Mouse (Mus musculus) liver, embryonic 14.5 days (tissue): ENCODE measurements around the gene Ufc1. TPM values are rescaled to one million over a fixed set of nuclear protein-coding genes. Genes with fewer than 3 reads are reported as not detected.
"Not testable (repeated sequence)": the region's sequence is repeated elsewhere in the genome, so short reads cannot be mapped to it uniquely, and the experiment has no call there.

Experiments used
- ATAC-seq: fragments of 200-750 bp; cut with Nextera tagmentation; 2 replicates; pipeline ENCODE4 v1.8.0; 2017; ENCODE audit warnings: moderate number of reproducible peaks, mild to moderate bottlenecking, moderate library complexity; ENCODE audit not compliant: insufficient read depth
- DNase-seq, 3 experiments: peaks; one replicate each; pipeline ENCODE4 v3.0.0-alpha.2; 2012 to 2013; ENCODE audit warnings: low read depth in 3 of 3, low spot score in 3 of 3
- H3K27ac ChIP-seq: fragments of 300-500 bp; sonication (generic); 2 replicates; pipeline ENCODE4 v1.5.1; 2014; ENCODE audit warnings: moderate library complexity, mild to moderate bottlenecking, control low read depth, inconsistent platforms
- H3K27me3 ChIP-seq: fragments of 300-500 bp; sonication (generic); 2 replicates; pipeline ENCODE4 v1.6.1; 2014; ENCODE audit warnings: mild to moderate bottlenecking, low read length, moderate library complexity; ENCODE audit not compliant: control insufficient read depth, insufficient read depth
- H3K36me3 ChIP-seq: fragments of 300-500 bp; sonication (generic); replicated peaks from 2 replicates; pipeline ENCODE4 v1.6.1; 2014; ENCODE audit warnings: low read depth; ENCODE audit not compliant: control insufficient read depth, insufficient read depth
- H3K4me1 ChIP-seq, 2 experiments: fragments of 200-500 bp in 1 of 2; fragments of 300-500 bp in 1 of 2; sonication (generic) in 1 of 2; replicated peaks; 2 replicates each; pipeline ENCODE4 v1.6.1; 2012 to 2014; ENCODE audit warnings: antibody characterized with exemption in 1 of 2, inconsistent platforms in 1 of 2, low read length in 1 of 2; ENCODE audit not compliant: control insufficient read depth in 2 of 2, insufficient read depth in 2 of 2
- H3K4me2 ChIP-seq: fragments of 300-500 bp; sonication (generic); 2 replicates; pipeline ENCODE4 v1.6.1; 2014; ENCODE audit warnings: low read depth, mild to moderate bottlenecking, control low read depth, moderate library complexity
- H3K4me3 ChIP-seq, 2 experiments: fragments of 200-500 bp in 1 of 2; fragments of 300-500 bp in 1 of 2; sonication (generic) in 1 of 2; 2 replicates each; pipeline ENCODE4 v1.5.1; 2012 to 2014; ENCODE audit warnings: low read depth in 2 of 2, low read length in 2 of 2, mild to moderate bottlenecking in 2 of 2, control low read depth in 1 of 2, inconsistent platforms in 1 of 2, moderate library complexity in 1 of 2; ENCODE audit not compliant: insufficient read depth in 1 of 2
- H3K9ac ChIP-seq: fragments of 300-500 bp; sonication (generic); replicated peaks from 2 replicates; pipeline ENCODE4 v1.6.1; 2014; ENCODE audit warnings: mild to moderate bottlenecking, control low read depth, moderate library complexity
- H3K9me3 ChIP-seq: fragments of 300-500 bp; sonication (generic); 2 replicates; pipeline ENCODE4 v1.6.1; 2016; ENCODE audit warnings: low read length, mixed read lengths; ENCODE audit not compliant: control insufficient read depth
- CTCF ChIP-seq: IDR thresholded peaks from 2 replicates; pipeline ENCODE4 v1.5.1; 2016; ENCODE audit warnings: antibody characterized with exemption, low read depth, control low read depth
- EP300 ChIP-seq: IDR thresholded peaks from 2 replicates; pipeline ENCODE4 v1.6.1; 2016; ENCODE audit warnings: antibody characterized with exemption, low read depth
- WGBS: fragments of 180-500 bp; shearing (Covaris S2); extraction: QIAGEN DNeasy Blood & Tissue Kit; methylation state at CpG from one replicate; pipeline ENCODE4 v1.1.7; 2014; ENCODE audit not compliant: insufficient replicate concordance; 5-methylcytosine and 5-hydroxymethylcytosine counted together
- polyA plus RNA-seq, 2 experiments: library from polyadenylated mRNA; depleted of rRNA in 1 of 2; stranded (reverse) in 1 of 2; unstranded in 1 of 2; fragments of >200 nt; fragmentation: Nextera tagmentation in 1 of 2; extraction: Ambion mirVana in 1 of 2; gene quantifications; 2 replicates each; pipeline versions ENCODE4 v1.2.1 to v1.2.3; 2012 to 2014

The Ufc1 gene
- polyA plus RNA-seq, 2 experiments = 23.3 to 45.8 TPM

DNA sequence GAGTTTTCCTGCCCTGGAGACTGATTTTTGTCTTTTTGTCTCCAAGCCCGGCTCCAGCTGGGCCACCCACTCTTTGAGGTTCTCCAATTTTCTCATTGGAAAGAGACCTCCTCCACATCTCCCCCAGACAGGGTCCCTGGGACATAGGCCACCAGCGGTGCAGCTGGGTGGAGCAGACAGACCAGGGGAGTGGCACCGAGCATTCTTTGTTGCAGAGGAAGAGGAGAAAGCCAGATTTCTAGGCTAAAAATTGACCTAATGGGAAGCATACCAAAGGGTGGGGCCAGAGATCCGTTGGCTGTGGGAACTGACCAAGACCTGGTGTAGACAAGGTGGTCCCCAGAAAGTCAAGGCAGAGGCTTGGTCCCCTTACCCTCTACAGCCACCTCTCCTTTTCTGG is 46.9 kb downstream of the Ufc1 start:
- DNase-seq = no peak
- ATAC-seq = no peak
- Histone ChIP-seq H3K4me2 (peak overlapping the region; percentile 97), H3K36me3 (peaks cover 7% of the 10 kb centered on the region; the same call in 1 of the 2 replicates), H3K27me3 (peaks cover 23% of the 10 kb centered on the region), H3K27ac (peak overlapping the region; percentile 83; the same call in 1 of the 2 replicates), H3K9me3 (no peaks in the 10 kb centered on the region), H3K9ac (peak overlapping the region; percentile 79; the same call in 1 of the 2 replicates), H3K4me3 (peak overlapping the region; percentile 82 to 84; a peak in 3 of 4 replicates), H3K4me1 (peaks cover 13 to 18% of the 10 kb centered on the region in 2 experiments)
- WGBS = 12% methylated on average over 4 of the region's 4 CpGs
- TF ChIP-seq EP300 (no peak), CTCF (no peak)

DNA sequence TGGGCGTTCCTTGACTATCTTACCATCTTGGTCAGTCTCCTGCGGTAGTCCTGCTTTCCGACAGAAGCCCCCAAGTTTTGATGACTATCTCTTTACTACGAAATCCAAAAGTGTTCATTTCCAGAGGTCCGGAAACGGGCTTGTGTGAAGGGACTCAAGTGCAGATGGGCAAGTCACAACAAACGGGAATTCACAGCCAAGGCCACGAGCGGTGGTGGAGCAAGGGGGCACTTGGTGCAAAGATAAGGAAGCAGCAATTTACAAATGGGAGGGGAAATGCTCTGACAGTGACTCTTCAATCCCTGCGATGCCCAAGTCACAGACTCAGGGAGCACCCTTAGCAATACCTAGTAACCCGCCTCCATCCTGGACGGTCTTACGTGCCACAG is 47.4 kb downstream of the Ufc1 start:
- Histone ChIP-seq H3K4me3 (peak overlapping the region; percentile 82 to 84), H3K4me1 (peaks cover 13 to 18% of the 10 kb centered on the region in 2 experiments), H3K36me3 (peaks cover 11% of the 10 kb centered on the region; the same call in 1 of the 2 replicates), H3K27me3 (peaks cover 19% of the 10 kb centered on the region), H3K27ac (peak overlapping the region; percentile 83), H3K9ac (peak overlapping the region; percentile 79), H3K9me3 (no peaks in the 10 kb centered on the region), H3K4me2 (peak overlapping the region; percentile 97)
- peak; percentile 27 for ATAC-seq
- no peak for TF ChIP-seq EP300
- TF ChIP-seq CTCF = no peak
- no peak for DNase-seq
- 7% methylated on average over 13 of the region's 13 CpGs for WGBS

DNA sequence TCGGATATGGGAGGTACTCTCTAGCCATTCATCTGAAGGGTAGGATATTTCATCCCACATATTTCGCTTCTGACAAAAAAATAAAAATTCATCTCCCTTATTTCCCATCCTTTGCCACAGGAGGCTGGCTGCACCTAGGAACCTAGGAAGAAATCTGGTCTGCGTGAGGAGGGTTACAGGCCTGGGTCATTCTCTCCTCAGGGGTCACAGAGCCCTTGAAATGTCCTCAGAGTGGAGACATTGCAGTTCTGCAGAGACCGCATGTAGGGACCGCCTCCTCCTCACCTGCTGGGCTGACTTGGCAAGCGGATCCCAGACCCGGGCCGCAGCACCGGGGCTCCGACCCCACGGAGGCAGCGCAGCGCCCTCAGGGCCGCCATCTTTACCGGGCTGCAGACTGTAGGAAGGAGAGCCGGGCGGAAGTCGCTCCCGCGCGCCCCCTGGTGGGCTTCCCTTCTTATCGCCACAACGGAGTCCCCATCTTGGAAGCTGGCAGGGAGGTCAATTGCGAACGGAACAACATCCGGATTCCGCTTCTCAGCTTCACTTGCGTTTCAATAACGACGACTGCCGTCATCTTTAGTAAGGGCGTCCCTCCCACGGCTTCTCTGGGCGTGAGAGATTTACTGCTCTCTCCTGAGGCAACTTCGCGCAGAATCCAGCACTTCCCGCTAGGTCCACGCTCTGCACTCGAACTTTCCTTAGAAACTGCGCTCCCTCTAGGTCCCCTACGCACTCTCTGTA is 47.9 kb downstream of the Ufc1 start:
- Histone ChIP-seq H3K9me3 (no peaks in the 10 kb centered on the region), H3K27me3 (peaks cover 16% of the 10 kb centered on the region), H3K27ac (peak overlapping the region; percentile 83), H3K4me1 (peaks cover 13 to 18% of the 10 kb centered on the region in 2 experiments), H3K36me3 (peaks cover 11% of the 10 kb centered on the region; the same call in 1 of the 2 replicates), H3K9ac (peak overlapping the region; percentile 79), H3K4me3 (peak overlapping the region; percentile 82 to 96), H3K4me2 (peak overlapping the region; percentile 97)
- TF ChIP-seq CTCF (peak; percentile 98), EP300 (peak; percentile 43; the same call in 1 of the 2 replicates)
- peak; percentile 95 for ATAC-seq
- under 1% methylated on average over 41 of the region's 41 CpGs for WGBS
- DNase-seq = peak; percentile 91 to 98 (median 98)

DNA sequence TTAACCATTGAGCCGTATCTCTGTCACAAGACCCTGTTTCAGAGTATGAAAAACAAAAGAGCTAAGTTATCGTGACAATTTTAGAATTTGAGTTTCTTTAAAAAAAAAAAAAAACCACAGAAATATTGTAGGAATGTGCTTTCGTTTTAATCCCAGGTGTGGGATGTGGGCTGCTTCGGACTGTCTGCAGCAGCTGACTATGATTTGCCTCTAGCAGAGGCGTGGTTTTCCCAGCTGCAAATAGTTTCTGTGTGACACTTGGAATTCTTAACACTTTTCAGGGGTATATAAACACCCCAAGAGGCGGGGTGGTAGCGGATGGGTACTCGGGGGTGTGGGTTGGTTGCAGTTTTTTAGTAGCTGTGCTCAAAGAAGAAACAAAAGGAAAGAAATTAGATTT is 49.5 kb downstream of the Ufc1 start:
- Histone ChIP-seq H3K27ac (no peak overlapping the region), H3K4me3 (no peak overlapping the region), H3K9me3 (no peaks in the 10 kb centered on the region), H3K4me2 (no peak overlapping the region; the same call in 1 of the 2 replicates), H3K36me3 (peaks cover 14% of the 10 kb centered on the region; the same call in 1 of the 2 replicates), H3K27me3 (peaks cover 1% of the 10 kb centered on the region; the same call in 1 of the 2 replicates), H3K4me1 (peaks cover 13 to 18% of the 10 kb centered on the region in 2 experiments), H3K9ac (no peak overlapping the region)
- DNase-seq (no peak), ATAC-seq (no peak)
- TF ChIP-seq EP300 (no peak), CTCF (no peak)
- 83% methylated on average over 8 of the region's 8 CpGs for WGBS

DNA sequence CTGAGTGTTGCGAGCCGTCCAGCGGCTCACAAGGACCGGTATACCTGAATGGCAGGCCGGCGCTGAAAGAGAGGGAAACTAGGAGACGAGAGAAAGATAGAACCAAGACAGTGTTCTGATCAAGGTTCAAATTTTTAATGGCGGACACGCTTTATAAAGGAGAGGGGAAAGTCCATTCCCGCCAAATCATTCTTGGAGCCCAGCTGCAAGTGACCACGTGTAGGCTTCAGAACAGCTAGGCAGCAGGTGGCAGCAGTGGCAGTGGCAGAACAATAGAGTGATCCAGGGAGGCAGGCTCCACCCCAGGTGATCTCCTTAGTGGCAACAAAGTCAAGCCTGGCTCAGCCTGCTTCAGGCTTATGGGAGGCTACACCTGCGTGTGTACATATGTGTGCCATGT is 52.9 kb downstream of the Ufc1 start:
- not testable (repeated sequence) for H3K27ac ChIP-seq, H3K9me3 ChIP-seq, ATAC-seq, DNase-seq, H3K9ac ChIP-seq, H3K4me3 ChIP-seq, H3K4me2 ChIP-seq, H3K27me3 ChIP-seq, H3K4me1 ChIP-seq
- H3K36me3 ChIP-seq = peaks cover 38% of the 10 kb centered on the region
- 88% methylated on average over 12 of the region's 12 CpGs for WGBS
